Mouse (Mus musculus): ENCODE results near the gene Iah1.

- TF ChIP-seq CTCF (IDR thresholded peaks at IDR 0.05; ENCODE audit: control insufficient read depth, insufficient read depth, insufficient replicate concordance, low read depth, low read length) = no peak
- TF ChIP-seq POLR2A (IDR thresholded peaks at IDR 0.05; ENCODE audit: control insufficient read depth, low read depth, low read length) = no peak
Measured at GRCm38 (mm10) chr12:21274446-21274845, 41.7 kb upstream of the Iah1 start.
